Mouse (Mus musculus) ZHBTc4 (cell line): Measurements from ENCODE around the gene Atg10.
A peak's percentile ranks its signal among the peaks of the same experiment; 100 is the strongest.

Experiments
- DNase-seq: peaks from one replicate; pipeline ENCODE4 v3.0.0-alpha.2; 2011; ENCODE audit warnings: low read depth, low spot score

Atg10 gene

GRCm38 (mm10) chr13:91175347-91175746 is 48.4 kb downstream of the Atg10 start:
- DNase-seq: peak; percentile 29

GRCm38 (mm10) chr13:91171766-91172491 is 51.8 kb downstream of the Atg10 start:
- no peak for DNase-seq

DNA sequence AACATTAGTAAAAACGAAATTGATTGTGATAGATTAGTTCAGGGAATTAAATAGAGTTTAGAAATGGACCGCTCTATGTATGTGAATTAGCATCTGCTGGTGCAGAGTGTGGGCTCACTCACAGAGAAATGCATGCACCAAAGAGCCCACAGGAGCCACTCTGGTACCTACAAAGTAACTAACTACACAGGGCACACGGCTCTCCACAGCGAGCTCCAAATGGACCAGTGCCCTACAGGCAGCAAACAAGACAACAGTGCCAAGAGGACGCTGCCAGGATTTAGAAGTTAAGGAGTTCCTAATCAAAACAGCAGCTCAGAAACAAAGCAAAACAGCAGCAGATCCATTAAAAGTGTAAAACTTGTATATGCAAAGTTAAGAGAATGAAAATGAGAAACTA is 52.6 kb downstream of the Atg10 start:
- DNase-seq: no peak

GRCm38 (mm10) chr13:91169529-91170319 is 54.0 kb downstream of the Atg10 start:
- DNase-seq: peak; percentile 33

- no peak for DNase-seq
These were observed 55.3 kb downstream of the Atg10 start for GRCm38 (mm10) chr13:91168486-91168885.

DNA sequence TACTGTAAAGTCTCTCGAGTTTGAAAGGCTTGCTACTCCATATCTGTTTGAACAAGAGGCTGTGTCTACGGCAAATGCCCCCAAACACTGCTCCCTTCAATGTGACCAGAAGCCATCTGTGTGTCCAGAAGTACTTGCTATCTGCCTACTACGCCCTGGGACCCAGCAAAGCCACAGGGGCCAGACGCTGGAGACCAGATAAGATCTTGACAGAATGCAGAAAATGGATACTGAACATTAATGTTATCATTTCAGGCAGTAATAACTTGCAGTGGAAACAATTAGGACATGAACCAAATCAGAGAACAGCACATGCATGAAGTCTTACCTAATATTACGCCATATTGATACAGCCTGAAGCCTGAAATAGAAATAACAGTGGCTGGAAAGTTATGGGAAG is 56.2 kb downstream of the Atg10 start:
- no peak for DNase-seq

DNA sequence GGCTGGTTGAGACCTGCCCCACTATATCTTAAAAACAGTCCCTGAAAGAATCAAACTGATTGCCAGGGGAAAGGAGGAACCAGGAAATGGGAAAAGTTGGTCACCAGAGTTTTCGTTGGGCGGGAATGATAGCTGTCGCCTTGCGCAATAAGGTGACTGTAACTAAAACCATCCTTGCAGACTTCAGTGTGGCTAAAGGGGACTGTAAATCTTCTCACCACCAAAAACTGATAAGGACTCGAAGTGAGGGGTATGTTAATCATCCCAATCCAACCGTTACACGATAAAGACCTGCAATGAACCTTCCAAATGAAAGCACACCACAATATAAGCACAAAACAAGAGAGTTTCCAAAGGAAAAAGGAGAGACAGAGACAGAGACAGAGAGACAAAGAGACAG is 57.5 kb downstream of the Atg10 start:
- no peak for DNase-seq

- no peak for DNase-seq
These were observed 58.6 kb downstream of the Atg10 start for GRCm38 (mm10) chr13:91165200-91165599.

GRCm38 (mm10) chr13:91163292-91163691 is 60.5 kb downstream of the Atg10 start:
- DNase-seq: no peak

DNA sequence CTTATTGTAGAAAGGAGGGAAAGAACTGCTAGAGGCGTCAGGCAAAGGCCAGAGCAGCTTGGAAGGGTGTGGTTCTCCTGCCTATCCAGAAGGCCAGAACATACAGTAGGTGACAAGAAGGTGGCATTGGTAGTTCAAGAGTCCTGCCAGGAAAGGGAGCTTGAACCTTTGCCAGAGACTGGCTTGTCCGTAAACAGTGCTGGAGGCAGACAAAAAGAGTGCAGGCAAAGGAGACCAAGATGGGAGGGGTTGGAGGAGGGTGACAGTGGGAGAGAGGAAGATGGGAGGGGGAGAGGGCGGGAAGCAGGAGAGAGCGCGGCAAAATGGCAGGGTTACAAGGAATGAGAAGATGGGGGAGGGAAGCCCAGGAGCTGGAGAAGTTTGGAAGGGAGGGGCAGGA is 61.3 kb downstream of the Atg10 start:
- peak; percentile 28 for DNase-seq

GRCm38 (mm10) chr13:91160616-91161015 is 63.2 kb downstream of the Atg10 start:
- no peak for DNase-seq

- DNase-seq: no peak
These were observed 63.9 kb downstream of the Atg10 start for GRCm38 (mm10) chr13:91159881-91160280.

DNA sequence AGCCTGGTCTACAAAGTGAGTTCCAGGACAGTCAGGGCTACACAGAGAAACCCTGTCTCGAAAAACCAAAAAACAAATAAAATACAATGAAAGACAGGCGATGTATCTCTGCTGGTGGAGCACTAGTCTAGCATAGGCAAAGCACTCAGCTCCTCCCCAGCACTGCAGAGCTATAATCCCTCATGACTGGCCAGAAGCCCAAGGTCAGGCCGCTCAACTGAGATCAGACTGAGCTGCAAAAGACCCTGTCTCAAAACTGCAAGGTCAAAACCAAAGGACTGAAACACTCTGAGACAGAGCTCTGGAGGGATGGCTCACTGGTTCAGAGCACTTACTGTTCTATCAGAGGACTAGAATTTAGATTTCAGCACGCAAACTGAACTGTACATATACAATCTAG is 65.8 kb downstream of the Atg10 start:
- DNase-seq: no peak

DNA sequence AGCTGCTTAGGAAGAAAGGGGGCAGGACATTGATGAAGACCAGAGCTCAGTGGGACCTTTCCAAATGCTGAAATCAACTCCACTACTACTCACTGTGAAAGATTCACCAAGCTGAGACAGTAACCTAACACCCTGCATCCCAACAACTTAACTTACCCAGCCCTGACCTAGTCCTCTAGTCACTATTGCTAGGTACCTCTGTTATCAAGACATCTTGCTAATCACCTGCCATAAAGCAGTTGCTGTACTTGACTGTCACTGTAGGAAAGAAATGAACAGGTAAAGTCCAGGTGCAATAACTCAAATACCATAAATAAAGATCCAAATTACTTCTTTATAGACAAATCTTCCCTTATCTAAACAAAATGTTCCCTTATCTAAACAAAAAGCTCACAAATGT is 66.3 kb downstream of the Atg10 start:
- no peak for DNase-seq

DNA sequence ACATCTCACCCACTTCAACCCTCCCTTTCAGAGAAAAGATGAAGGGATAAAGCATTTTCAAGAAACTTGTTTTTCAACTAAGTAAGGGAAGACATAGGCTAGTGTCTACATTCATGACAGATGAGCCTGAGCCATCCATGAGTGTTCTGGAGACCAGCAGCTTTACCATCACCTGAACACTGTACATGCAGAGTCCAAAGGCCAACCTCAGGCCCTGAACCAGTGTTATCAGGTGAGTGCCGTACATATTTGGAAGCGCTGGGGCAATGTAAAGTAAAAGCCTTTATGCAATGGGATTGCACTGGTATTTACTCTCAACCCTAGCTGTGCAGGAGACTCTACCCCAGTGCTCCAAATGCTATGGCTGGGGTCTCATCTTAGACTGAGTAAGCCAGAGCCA is 66.8 kb downstream of the Atg10 start:
- DNase-seq: no peak

DNA sequence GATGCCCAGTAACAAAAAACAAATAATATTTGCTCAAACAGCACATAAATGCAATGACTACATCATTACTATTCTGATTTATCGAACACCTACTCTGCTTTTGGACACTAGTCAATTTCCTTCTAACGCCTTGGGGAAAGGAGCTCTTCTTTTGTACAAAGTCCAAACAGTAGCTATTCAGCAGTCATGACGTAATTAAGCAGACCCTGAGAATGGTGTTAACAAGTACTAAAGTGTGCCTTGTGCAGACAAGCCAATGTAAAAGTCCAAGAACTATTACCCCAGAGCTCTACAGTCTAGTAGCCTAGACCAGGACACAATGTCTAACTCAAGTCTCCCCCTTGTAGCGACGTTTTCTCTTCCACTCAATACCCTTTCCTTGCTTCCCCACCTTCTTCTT is 67.5 kb downstream of the Atg10 start:
- no peak for DNase-seq

DNA sequence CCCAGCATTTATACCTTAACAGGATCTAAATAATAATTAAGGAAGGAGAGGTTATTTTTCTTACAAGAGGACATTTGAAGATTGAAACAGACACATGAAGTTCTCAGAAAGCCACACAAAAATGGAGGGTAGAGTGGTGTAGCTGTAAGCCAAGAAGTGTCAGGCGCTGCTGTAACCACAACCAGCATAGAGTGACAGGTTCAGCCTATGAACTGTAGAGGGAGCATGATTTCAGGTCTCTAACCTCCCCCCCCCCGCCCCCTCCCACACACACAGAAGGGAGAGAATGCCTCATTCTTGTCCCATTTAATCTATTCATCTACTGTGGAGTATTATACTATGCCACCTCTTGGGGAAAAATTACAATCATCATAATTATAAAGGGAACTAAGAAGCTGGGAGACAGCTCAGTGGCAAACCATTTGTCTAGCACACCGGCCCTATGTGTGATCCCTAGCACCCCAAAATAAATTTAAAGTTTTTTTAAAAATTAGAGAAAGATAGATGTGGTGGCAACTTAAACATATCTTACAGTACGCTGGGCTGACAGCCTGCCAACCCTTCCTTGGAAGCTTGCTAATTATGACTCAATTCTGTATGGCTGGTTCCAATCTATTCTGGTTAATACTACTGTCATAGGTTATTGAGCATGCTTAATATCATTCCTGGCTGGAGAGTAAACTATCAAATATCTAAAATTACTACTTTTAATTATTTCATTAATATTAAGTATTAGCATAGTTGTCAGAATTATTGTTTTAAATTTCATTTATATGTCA is 68.2 kb downstream of the Atg10 start:
- DNase-seq: no peak

DNA sequence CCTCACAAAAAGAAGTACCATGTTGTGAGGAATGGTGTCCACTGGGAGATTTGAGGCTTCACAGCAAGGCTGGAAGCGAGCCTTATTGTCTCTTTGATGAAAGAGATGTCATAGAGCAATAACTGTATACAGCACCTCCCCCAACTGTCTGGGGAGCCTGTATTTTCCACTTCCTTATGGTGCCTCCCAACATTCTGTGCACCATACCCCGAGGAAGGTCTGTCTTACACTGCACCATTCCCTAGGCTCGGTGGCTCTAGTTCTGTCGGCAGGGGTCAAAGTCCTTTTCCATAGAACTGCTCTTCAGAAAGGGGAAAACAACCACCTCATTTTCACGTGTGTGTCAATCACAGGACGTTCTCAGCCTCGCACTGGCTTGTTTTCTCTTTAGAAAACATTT is 69.1 kb downstream of the Atg10 start:
- DNase-seq: no peak

DNA sequence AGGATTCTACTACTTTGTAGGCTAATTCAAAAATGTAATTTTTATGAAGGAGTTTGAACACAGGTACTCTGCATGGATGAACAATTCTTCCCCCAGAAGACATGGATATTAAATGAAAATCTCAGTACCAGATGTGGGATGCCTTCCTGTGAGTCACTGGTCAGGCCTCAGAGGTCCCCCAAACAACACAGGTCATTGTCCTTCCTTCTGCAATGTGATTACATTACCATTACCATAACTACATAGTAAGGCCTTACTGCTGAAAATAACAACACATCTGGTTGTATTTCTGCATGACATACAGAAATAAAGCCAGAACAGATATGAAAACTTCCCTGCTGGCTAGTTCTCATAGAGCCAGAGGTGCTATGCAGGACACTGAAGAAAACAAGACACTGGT is 87.4 kb downstream of the Atg10 start:
- no peak for DNase-seq

DNA sequence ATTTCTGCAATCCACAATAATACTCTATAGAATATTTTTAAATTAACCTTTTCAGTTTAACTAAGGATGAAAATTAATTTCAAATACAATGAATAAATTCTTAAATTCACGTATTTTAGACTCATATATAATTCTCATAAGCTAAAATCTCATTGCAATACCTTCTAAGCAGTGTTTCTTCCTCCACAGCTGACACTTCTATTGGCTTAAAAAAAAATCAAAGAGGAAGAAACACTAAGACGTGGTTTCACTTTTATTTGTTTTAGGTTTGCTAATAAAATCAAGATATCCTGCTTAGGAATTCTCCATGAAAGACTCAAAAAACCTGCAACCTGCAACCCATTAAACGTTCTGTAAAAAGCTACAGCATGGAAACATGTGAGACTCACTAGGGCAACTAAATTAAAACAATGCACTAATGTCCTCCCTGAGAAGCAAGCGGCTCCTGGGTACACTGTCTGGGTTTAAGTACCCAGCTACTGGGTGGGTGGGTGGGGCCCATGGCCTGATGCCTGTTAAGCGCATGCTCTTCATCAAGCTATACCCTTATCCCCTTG is 90.4 kb downstream of the Atg10 start:
- DNase-seq: no peak

- DNase-seq: no peak
These were observed 94.7 kb downstream of the Atg10 start for GRCm38 (mm10) chr13:91129071-91129470.

DNA sequence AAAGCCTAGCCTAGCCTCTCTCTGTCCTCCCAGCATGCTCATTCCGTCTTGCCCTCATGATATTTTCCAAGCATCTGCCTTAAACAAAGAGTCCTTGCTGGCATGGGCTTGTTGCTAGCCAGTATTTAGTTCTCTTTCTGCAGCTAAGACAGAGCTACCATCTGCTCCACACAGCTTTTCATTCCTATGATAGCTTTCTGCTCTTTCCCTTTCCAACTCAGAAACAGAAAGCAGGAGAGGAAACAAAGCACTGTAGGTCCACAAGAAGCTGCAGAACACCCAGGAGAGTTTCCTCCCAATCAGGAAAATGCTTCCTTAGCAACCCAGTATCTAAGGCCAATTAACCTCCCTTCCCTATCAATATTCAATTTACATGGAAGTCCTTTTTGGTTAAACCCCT is 95.2 kb downstream of the Atg10 start:
- no peak for DNase-seq
